Mouse (Mus musculus): ENCODE measurements around the gene Irf3.
"Not testable (repeated sequence)": the region's sequence is repeated elsewhere in the genome, so short reads cannot be mapped to it uniquely, and the experiment has no call there.

Gene Irf3

DNA sequence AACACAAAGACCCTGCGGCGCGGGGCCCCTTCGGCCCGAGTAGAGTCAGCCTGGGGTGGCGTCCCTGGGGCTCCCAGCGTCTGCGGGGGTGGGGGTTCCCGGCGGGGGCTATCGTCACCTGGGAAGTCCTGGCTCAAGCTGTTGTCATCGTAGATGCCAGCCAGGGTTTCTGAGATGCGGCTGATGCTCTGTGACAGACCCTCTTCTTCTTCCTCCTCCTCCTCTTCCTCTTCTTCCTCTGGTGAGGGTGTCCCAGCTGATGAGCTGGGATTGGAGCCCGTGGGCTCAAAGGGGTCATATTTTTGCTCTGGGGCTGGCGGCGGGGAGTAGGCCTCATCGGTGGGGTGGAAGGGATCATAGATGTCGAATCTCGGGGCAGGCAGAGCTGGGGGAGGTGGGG lies 11.0 kb downstream of the Irf3 start:
- peak in 1 of 2 experiments; percentile 33 for DNase-seq

DNA sequence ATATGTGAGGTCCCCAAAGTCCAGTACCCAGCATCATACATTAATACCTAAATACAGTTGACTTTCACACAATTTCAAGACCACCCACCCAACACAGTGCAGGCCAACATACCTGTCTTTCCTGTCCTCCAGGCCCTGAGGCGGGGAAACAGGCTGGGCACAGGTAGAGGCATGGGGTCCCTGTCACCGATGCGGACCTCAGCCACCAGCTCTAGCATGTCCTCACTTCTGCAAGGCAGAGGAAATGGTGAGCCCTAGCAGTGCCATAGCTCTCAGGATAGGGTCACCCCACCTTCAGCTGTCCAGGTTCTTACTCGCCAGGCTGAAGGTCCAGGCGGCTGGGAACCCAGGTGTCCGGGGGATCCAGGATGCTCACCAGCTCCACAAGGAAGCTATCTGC lies 14.6 kb downstream of the Irf3 start:
- DNase-seq, result no peak

- DNase-seq, result no peak
Measured at GRCm38 (mm10) chr7:45012824-45013223, 15.4 kb downstream of the Irf3 start.

GRCm38 (mm10) chr7:45013366-45014095 lies 16.1 kb downstream of the Irf3 start:
- DNase-seq, result no peak

- DNase-seq, result no peak
Measured at GRCm38 (mm10) chr7:45014096-45014451, 16.6 kb downstream of the Irf3 start.

DNA sequence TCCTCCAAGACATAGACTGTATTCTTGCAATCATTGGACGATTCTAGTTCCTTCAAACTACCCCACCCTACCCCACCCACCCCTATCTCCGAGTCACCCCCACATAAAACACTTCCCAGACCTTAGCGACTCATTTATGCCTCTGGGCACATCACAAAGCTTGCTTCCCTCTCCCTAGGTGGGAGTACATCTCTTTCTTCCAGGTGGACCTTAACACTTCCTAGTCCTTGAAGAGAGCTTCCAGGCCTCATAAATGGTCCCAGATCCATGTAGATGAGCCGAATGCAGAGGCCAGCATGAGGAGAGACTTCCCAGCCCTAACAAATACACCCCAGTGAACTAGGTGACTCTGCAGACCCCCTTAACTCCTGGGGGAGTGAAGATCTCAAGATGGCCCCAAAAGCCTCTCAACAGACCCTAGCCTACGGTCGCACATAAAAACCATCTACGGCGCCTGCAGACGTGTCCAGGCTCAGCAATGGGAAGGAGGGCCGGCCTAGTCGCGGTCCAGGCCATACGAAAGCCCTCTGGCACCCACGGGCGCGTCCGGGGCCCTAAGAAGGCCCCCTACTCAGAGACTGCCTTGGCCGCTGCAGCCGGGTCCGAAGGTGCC lies 18.0 kb downstream of the Irf3 start:
- DNase-seq, result no peak

- peak; percentile 99 for DNase-seq
Measured at GRCm38 (mm10) chr7:45015957-45016612, 18.6 kb downstream of the Irf3 start, which contains the start of gene Scaf1. Gene Scaf1 (minus strand): TSS chr7:45016363.

DNA sequence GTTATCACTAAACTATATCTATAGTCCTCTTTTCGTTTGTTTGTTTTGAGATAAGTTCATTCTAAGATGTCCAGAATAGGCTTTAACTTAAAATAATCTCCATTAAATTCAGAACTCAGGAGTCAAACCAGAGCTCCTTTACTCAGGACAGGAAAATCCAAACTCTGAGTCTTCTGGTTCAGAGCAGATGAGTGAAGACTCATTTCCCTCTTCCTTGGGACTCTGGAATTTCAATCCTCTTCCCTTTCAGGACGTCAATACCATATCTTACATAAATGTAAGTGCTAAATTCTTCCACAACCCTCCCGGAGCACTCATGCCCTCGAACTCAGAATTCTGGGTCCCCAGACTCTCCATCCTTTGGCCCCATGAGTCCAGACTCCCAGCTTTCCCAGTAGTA lies 19.3 kb downstream of the Irf3 start:
- DNase-seq, result no peak

GRCm38 (mm10) chr7:45017242-45018061 lies 20.0 kb downstream of the Irf3 start, which contains the start of gene Rras:
Gene Rras (plus strand): TSS chr7:45017961.
- peak; percentile 72 to 78 for DNase-seq

- no peak for DNase-seq
Measured at GRCm38 (mm10) chr7:45019031-45019571, 21.7 kb downstream of the Irf3 start.

GRCm38 (mm10) chr7:45020225-45020624 lies 22.8 kb downstream of the Irf3 start:
- DNase-seq, result no peak

DNA sequence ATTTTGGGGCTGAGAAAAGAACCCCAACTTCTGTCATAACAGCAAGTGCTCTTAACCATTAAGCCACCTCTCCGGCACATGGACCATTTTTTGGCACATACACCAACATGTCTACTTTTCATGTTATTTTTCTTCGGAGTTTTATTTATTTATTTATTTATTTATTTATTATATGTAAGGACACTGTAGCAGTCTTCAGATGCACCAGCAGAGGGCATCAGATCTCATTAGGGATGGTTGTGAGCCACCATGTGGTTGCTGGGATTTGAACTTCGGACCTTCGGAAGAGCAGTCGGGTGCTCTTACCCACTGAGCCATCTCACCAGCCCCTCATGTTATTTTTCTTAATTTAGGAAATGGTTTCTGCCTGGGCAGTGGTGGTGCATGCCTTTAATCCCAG lies 26.3 kb downstream of the Irf3 start:
- not testable (repeated sequence) for DNase-seq

GRCm38 (mm10) chr7:45024281-45025248 lies 27.1 kb downstream of the Irf3 start:
- no peak for DNase-seq

DNA sequence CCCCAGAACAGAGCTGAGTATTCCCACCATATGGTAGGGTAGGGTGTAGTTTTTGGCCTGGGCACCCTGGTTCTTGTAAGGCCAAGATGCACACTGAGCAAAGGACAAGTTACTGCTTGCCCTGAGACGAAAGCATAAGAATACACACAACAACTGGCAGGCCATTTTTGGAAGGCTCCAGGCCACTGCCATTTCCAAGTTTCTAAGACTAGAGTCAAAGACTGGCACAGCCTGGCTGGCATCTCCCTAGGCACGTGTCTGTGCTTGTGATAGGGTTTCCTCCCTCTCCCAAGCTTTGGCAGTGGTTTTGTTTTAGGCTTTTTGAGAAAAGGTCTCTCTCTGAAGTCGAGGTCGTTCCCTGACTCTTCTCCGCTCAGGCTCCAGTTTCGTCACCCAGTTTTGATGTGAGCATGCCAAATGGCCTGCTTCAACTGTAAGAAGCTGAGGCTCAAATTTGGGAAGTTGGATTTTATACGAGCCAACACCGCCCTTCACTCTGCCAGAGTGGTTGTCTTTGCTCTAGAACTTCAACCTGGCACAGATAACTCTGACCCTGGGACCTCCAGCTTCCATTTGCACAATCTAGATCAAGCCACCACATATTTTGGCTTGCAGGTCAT lies 28.3 kb downstream of the Irf3 start:
- no peak for DNase-seq

DNA sequence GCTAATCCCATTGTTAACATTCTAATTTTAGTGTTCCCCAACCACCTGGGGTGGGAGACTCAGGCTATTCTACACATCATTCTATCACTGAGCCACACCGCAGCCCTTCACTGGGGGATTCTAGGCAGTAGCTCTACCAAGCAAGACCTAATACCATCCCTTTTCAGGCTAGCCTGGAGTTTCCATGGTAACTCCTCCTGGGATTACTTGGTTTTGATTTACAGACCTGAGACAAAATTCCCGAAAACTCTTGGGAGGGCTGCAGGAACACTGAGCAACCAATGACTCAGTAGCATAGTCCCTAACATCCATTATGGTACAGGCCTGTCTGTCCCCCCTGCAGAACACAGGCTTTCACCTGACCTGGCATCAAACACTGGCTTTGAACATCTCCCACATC lies 28.8 kb downstream of the Irf3 start:
- DNase-seq, result no peak

- no peak for DNase-seq
Measured at GRCm38 (mm10) chr7:45027761-45028160, 30.3 kb downstream of the Irf3 start.

DNA sequence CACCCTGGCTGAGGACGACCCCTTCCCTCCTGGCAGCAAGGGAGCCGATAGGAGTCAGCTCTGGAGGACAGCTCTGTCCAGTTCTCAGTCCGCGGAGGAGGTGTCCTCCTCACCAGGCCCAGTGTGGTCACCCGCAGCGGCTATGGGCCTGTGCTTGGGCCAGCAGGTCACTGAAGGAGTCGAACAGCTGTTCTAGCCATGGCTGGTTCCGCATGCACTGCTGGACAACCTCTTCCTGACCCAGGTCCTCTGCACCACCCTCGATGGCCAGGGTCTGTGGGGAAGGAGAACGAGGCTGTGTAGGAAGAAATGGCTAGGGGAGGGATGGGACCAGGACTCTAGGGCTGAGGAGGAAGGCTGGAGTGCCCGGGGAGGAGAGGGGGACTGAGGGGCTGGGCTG lies 30.9 kb downstream of the Irf3 start:
- no peak for DNase-seq

GRCm38 (mm10) chr7:45029995-45030394 lies 32.5 kb downstream of the Irf3 start:
- no peak for DNase-seq

DNA sequence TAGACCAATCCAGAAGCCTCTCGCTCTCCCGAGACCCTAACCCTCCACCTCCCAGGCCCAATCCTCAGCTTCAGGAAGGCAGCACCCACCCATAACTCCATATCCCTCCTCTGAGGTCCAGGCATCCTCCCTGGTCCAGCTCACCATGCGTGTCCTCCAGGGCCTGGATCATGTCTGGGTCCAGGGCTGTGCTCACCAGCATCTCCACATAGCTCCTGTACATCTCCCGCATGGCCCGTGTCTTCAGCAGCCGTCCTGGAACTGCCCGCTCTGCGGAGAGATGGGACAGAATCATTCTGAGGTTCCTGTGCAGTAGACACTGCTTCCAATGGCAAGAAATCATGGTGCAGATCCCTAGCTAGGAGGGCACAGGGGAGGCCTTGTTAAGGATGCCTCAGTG lies 33.4 kb downstream of the Irf3 start:
- DNase-seq, result no peak

GRCm38 (mm10) chr7:45033722-45034359 lies 36.4 kb downstream of the Irf3 start:
- DNase-seq, result no peak

- DNase-seq, result no peak
Measured at GRCm38 (mm10) chr7:45035631-45036030, 38.2 kb downstream of the Irf3 start.

Data from cerebellum, postnatal 25 days (tissue).